Mouse (Mus musculus) intestine, embryonic 16.5 days (tissue): Measurements from ENCODE around the gene Pik3r2. TPM values are rescaled to one million over a fixed set of nuclear protein-coding genes. Genes with fewer than 3 reads are reported as not detected.

Source experiments
- ATAC-seq: fragments of 200-750 bp; cut with Nextera tagmentation; 2 replicates; pipeline ENCODE4 v1.8.0; 2017; ENCODE audit warnings: moderate TSS enrichment, moderate library complexity
- H3K27ac ChIP-seq: fragments of 300-500 bp; sonication (generic); 2 replicates; pipeline ENCODE4 v1.5.1; 2014; ENCODE audit warnings: mild to moderate bottlenecking, low read length
- H3K27me3 ChIP-seq: fragments of 300-500 bp; sonication (generic); replicated peaks from 2 replicates; pipeline ENCODE4 v1.6.1; 2014; ENCODE audit warnings: low read length, control low read depth, mixed read lengths; ENCODE audit not compliant: control insufficient read depth, insufficient read depth
- H3K36me3 ChIP-seq: fragments of 300-500 bp; sonication (generic); 2 replicates; pipeline ENCODE4 v1.6.1; 2014; ENCODE audit warnings: low read length, control low read depth; ENCODE audit not compliant: control insufficient read depth, insufficient read depth
- H3K4me1 ChIP-seq: fragments of 300-500 bp; sonication (generic); 2 replicates; pipeline ENCODE4 v1.6.1; 2014; ENCODE audit warnings: low read length, control low read depth, mixed read lengths; ENCODE audit not compliant: control insufficient read depth, insufficient read depth
- H3K4me2 ChIP-seq: fragments of 300-500 bp; sonication (generic); 2 replicates; pipeline ENCODE4 v1.6.1; 2014; ENCODE audit warnings: low read depth, low read length, control low read depth
- H3K4me3 ChIP-seq: fragments of 300-500 bp; sonication (generic); 2 replicates; pipeline ENCODE4 v1.5.1; 2014; ENCODE audit warnings: mild to moderate bottlenecking, low read length
- H3K9ac ChIP-seq: fragments of 300-500 bp; sonication (generic); 2 replicates; pipeline ENCODE4 v1.6.1; 2014; ENCODE audit warnings: low read depth, low read length
- H3K9me3 ChIP-seq: fragments of 300-500 bp; sonication (generic); 2 replicates; pipeline ENCODE4 v1.6.1; 2016; ENCODE audit warnings: low read length, control low read depth; ENCODE audit not compliant: control insufficient read depth
- WGBS: fragments of 180-500 bp; shearing (Covaris S2); extraction: QIAGEN DNeasy Blood & Tissue Kit; methylation state at CpG from one replicate; pipeline ENCODE4 v1.1.7; 2014; 5-methylcytosine and 5-hydroxymethylcytosine counted together
- polyA plus RNA-seq: library from polyadenylated mRNA; unstranded; fragments of >200 nt; fragmentation: Nextera tagmentation; extraction: Ambion mirVana; gene quantifications from 2 replicates; pipeline ENCODE4 v1.2.1, GENCODE M21; 2015

Gene Pik3r2
- polyA plus RNA-seq, 1 experiment from 2014 or later = 63.7 TPM

- H3K36me3 ChIP-seq = no peaks in the 10 kb centered on the region
Observed at GRCm38 (mm10) chr8:70812885-70813284, 36.4 kb upstream of the Pik3r2 start.

GRCm38 (mm10) chr8:70812055-70812454 is 35.5 kb upstream of the Pik3r2 start:
- Histone ChIP-seq H3K27ac (no peak overlapping the region), H3K36me3 (no peaks in the 10 kb centered on the region), H3K4me2 (no peak overlapping the region), H3K4me1 (peaks cover 4% of the 10 kb centered on the region; the same call in 1 of the 2 replicates), H3K9me3 (no peaks in the 10 kb centered on the region), H3K9ac (no peak overlapping the region), H3K27me3 (peaks cover 11% of the 10 kb centered on the region), H3K4me3 (no peak overlapping the region)
- 57% methylated on average over 4 of the region's 4 CpGs for WGBS
- ATAC-seq = no peak

More at GRCm38 (mm10) chr8:70812885-70813284, 36.4 kb upstream of the Pik3r2 start:
- WGBS = 54% methylated on average over 4 of the region's 4 CpGs
- peaks cover 7% of the 10 kb centered on the region; the same call in 1 of the 2 replicates for H3K4me1 ChIP-seq
- no peak overlapping the region for H3K9ac ChIP-seq
- H3K27me3 ChIP-seq = peaks cover 14% of the 10 kb centered on the region
- H3K4me2 ChIP-seq = no peak overlapping the region
- no peak for ATAC-seq
- no peak overlapping the region for H3K4me3 ChIP-seq
- no peak overlapping the region for H3K27ac ChIP-seq
- H3K9me3 ChIP-seq = no peaks in the 10 kb centered on the region

GRCm38 (mm10) chr8:70810962-70811680 is 34.6 kb upstream of the Pik3r2 start:
- H3K9me3 ChIP-seq = no peaks in the 10 kb centered on the region
- no peak overlapping the region for H3K4me3 ChIP-seq
- H3K4me2 ChIP-seq = no peak overlapping the region
- 0 out of 2 replicates have a peak overlapping the region, but pooled peaks have one; percentile 16 for H3K9ac ChIP-seq
- H3K27me3 ChIP-seq = 0 out of 2 replicates have a peak, but pooled peaks cover 3% of the 10 kb centered on the region
- 70% methylated on average over 20 of the region's 20 CpGs for WGBS
- ATAC-seq = no peak
- H3K27ac ChIP-seq = no peak overlapping the region
- H3K4me1 ChIP-seq = 0 out of 2 replicates have a peak, but pooled peaks cover 3% of the 10 kb centered on the region
- no peaks in the 10 kb centered on the region for H3K36me3 ChIP-seq

GRCm38 (mm10) chr8:70808955-70809701 is 32.6 kb upstream of the Pik3r2 start:
- WGBS = 72% methylated on average over 8 of the region's 8 CpGs
- H3K36me3 ChIP-seq = no peaks in the 10 kb centered on the region
- H3K9ac ChIP-seq = peak overlapping the region; percentile 33; the same call in 1 of the 2 replicates
- peaks cover 11% of the 10 kb centered on the region; the same call in 1 of the 2 replicates for H3K4me1 ChIP-seq
- peaks cover 2% of the 10 kb centered on the region for H3K27me3 ChIP-seq
- no peak for ATAC-seq
- no peak overlapping the region for H3K27ac ChIP-seq
- no peak overlapping the region for H3K4me3 ChIP-seq
- H3K9me3 ChIP-seq = no peaks in the 10 kb centered on the region
- H3K4me2 ChIP-seq = no peak overlapping the region

GRCm38 (mm10) chr8:70808239-70808638 is 31.7 kb upstream of the Pik3r2 start, which contains the start of gene Il12rb1:
Il12rb1 (plus strand) TSS chr8:70808449.
- no peaks in the 10 kb centered on the region for H3K9me3 ChIP-seq
- peak within 1 kb of the TSS; percentile 33; the same call in 1 of the 2 replicates for H3K9ac ChIP-seq
- H3K4me2 ChIP-seq = no peak within 1 kb of the TSS
- peaks cover 19% of the 10 kb centered on the region for H3K4me1 ChIP-seq
- H3K27ac ChIP-seq = no peak within 1 kb of the TSS
- ATAC-seq = no peak
- 63% methylated on average over 5 of the region's 5 CpGs for WGBS
- H3K4me3 ChIP-seq = no peak within 1 kb of the TSS
- H3K27me3 ChIP-seq = peaks cover 7% of the 10 kb centered on the region
- H3K36me3 ChIP-seq = no peaks in the 10 kb centered on the region

GRCm38 (mm10) chr8:70807304-70807703 is 30.8 kb upstream of the Pik3r2 start:
- Histone ChIP-seq H3K27ac (no peak overlapping the region), H3K4me1 (peaks cover 22% of the 10 kb centered on the region), H3K4me2 (no peak overlapping the region), H3K9me3 (no peaks in the 10 kb centered on the region), H3K4me3 (no peak overlapping the region), H3K36me3 (no peaks in the 10 kb centered on the region), H3K27me3 (peaks cover 7% of the 10 kb centered on the region), H3K9ac (no peak overlapping the region)
- ATAC-seq = no peak
- 71% methylated on average over 1 of the region's 1 CpGs for WGBS

GRCm38 (mm10) chr8:70806541-70806940 is 30.0 kb upstream of the Pik3r2 start:
- Histone ChIP-seq H3K27ac (0 out of 2 replicates have a peak overlapping the region, but pooled peaks have one; percentile 6), H3K27me3 (peaks cover 7% of the 10 kb centered on the region), H3K4me3 (no peak overlapping the region), H3K9ac (no peak overlapping the region), H3K4me1 (peaks cover 22% of the 10 kb centered on the region), H3K36me3 (no peaks in the 10 kb centered on the region), H3K4me2 (no peak overlapping the region), H3K9me3 (no peaks in the 10 kb centered on the region)
- 79% methylated on average over 4 of the region's 4 CpGs for WGBS
- no peak for ATAC-seq

- ATAC-seq = peak; percentile 91
- H3K9me3 ChIP-seq = no peaks in the 10 kb centered on the region
- 1% methylated on average over 43 of the region's 45 CpGs for WGBS
- H3K9ac ChIP-seq = peak within 1 kb of the TSS; percentile 65
- peak within 1 kb of the TSS; percentile 95 for H3K4me2 ChIP-seq
- peak within 1 kb of the TSS; percentile 60 for H3K4me3 ChIP-seq
- peaks cover 18% of the 10 kb centered on the region for H3K4me1 ChIP-seq
- H3K36me3 ChIP-seq = no peaks in the 10 kb centered on the region
- peaks cover 7% of the 10 kb centered on the region for H3K27me3 ChIP-seq
- peak within 1 kb of the TSS; percentile 23; the same call in 1 of the 2 replicates for H3K27ac ChIP-seq
Observed at GRCm38 (mm10) chr8:70804481-70805206, 28.1 kb upstream of the Pik3r2 start, which contains the start of gene Mast3. Mast3 (minus strand) TSS chr8:70805054.
